Mouse (Mus musculus) left cerebral cortex, adult 11 months (tissue): ENCODE data around the gene Gm38394.

Source experiments
- DNase-seq: peaks from one replicate; pipeline ENCODE4 v3.0.0; 2022; ENCODE audit warnings: low spot score

Gene Gm38394

GRCm38 (mm10) chr1:133664203-133664970 is 3.3 kb upstream of the Gm38394 start:
- DNase-seq = no peak

- DNase-seq = peak; percentile 55
Measured at GRCm38 (mm10) chr1:133663427-133663826, 2.3 kb upstream of the Gm38394 start.

- DNase-seq = no peak
Measured at GRCm38 (mm10) chr1:133662941-133663340, 1.8 kb upstream of the Gm38394 start.

- DNase-seq = peak; percentile 54
Measured at GRCm38 (mm10) chr1:133660466-133661202, 484 bp downstream of the Gm38394 start, which contains the start of gene Zbed6. Gene Zbed6, minus strand, starts transcription at chr1:133660885.

GRCm38 (mm10) chr1:133658878-133659277 is 2.2 kb downstream of the Gm38394 start:
- DNase-seq = no peak

GRCm38 (mm10) chr1:133656811-133657210 is 4.3 kb downstream of the Gm38394 start:
- DNase-seq = no peak

GRCm38 (mm10) chr1:133653033-133653432 is 8.1 kb downstream of the Gm38394 start:
- no peak for DNase-seq

- no peak for DNase-seq
Measured at GRCm38 (mm10) chr1:133650288-133651055, 10.6 kb downstream of the Gm38394 start.

- no peak for DNase-seq
Measured at GRCm38 (mm10) chr1:133645652-133646051, 15.5 kb downstream of the Gm38394 start.

GRCm38 (mm10) chr1:133641163-133641562 is 20.0 kb downstream of the Gm38394 start:
- no peak for DNase-seq

- no peak for DNase-seq
Measured at GRCm38 (mm10) chr1:133638517-133638916, 22.6 kb downstream of the Gm38394 start.

- no peak for DNase-seq
Measured at GRCm38 (mm10) chr1:133632168-133632567, 28.9 kb downstream of the Gm38394 start.

- DNase-seq = no peak
Measured at GRCm38 (mm10) chr1:133625052-133625451, 36.1 kb downstream of the Gm38394 start.

GRCm38 (mm10) chr1:133618311-133618710 is 42.8 kb downstream of the Gm38394 start:
- DNase-seq = no peak

GRCm38 (mm10) chr1:133617908-133618307 is 43.2 kb downstream of the Gm38394 start:
- DNase-seq = no peak

- no peak for DNase-seq
Measured at GRCm38 (mm10) chr1:133613817-133614216, 47.3 kb downstream of the Gm38394 start.

GRCm38 (mm10) chr1:133611436-133611835 is 49.7 kb downstream of the Gm38394 start:
- no peak for DNase-seq

GRCm38 (mm10) chr1:133610601-133611000 is 50.5 kb downstream of the Gm38394 start:
- DNase-seq = no peak

- DNase-seq = peak; percentile 86
Measured at GRCm38 (mm10) chr1:133609771-133610502, 51.2 kb downstream of the Gm38394 start, which contains the start of gene Snrpe. Gene Snrpe, minus strand, starts transcription at chr1:133610291.

GRCm38 (mm10) chr1:133603174-133603573 is 57.9 kb downstream of the Gm38394 start:
- no peak for DNase-seq

- no peak for DNase-seq
Measured at GRCm38 (mm10) chr1:133596298-133597007, 64.7 kb downstream of the Gm38394 start.
